Mouse (Mus musculus): Measurements from ENCODE around the gene Cd276. TPM values are rescaled to one million over a fixed set of nuclear protein-coding genes. Genes with fewer than 3 reads are reported as not detected.

Cd276 gene
- polyA plus RNA-seq (2014; fragmentation: Nextera tagmentation; extraction: Ambion mirVana), result 34.7 and 35.8 TPM in 2 replicates

GRCm38 (mm10) chr9:58554908-58555684 is at the start of gene Cd276:
Gene Cd276 (minus strand): TSS chr9:58555437.
- H3K4me2 ChIP-seq (ENCODE audit: low read depth, low read length, severe bottlenecking), result peak within 1 kb of the TSS; percentile 84
- H3K36me3 ChIP-seq (ENCODE audit: control insufficient read depth, insufficient read depth, low read length), result no peaks in the 10 kb centered on the region
- H3K27ac ChIP-seq (ENCODE audit: low read depth, low read length), result peak within 1 kb of the TSS; percentile 74
- H3K27me3 ChIP-seq (ENCODE audit: control insufficient read depth, insufficient read depth, low read length), result no peaks in the 10 kb centered on the region
- DNase-seq (ENCODE audit: low spot score) (peak; percentile 83), ATAC-seq (replicated peaks; ENCODE audit: low FRiP score) (peak; percentile 78)
- no peaks in the 10 kb centered on the region for H3K9me3 ChIP-seq (ENCODE audit: control insufficient read depth, low read length)
- WGBS, result under 1% methylated on average over 53 of the region's 68 CpGs
- peak within 1 kb of the TSS; percentile 83 for H3K9ac ChIP-seq (ENCODE audit: low read length)
- H3K4me3 ChIP-seq (ENCODE audit: low read depth, low read length), result peak within 1 kb of the TSS; percentile 61
- peaks cover 3% of the 10 kb centered on the region for H3K4me1 ChIP-seq (replicated peaks; ENCODE audit: control insufficient read depth, insufficient read depth, low read length)

- Histone ChIP-seq H3K27ac (ENCODE audit: low read depth, low read length) (no peak overlapping the region), H3K9me3 (ENCODE audit: control insufficient read depth, low read length) (no peaks in the 10 kb centered on the region), H3K4me3 (ENCODE audit: low read depth, low read length) (no peak overlapping the region), H3K4me1 (replicated peaks; ENCODE audit: control insufficient read depth, insufficient read depth, low read length) (no peaks in the 10 kb centered on the region), H3K4me2 (ENCODE audit: low read depth, low read length, severe bottlenecking) (no peak overlapping the region), H3K27me3 (ENCODE audit: control insufficient read depth, insufficient read depth, low read length) (no peaks in the 10 kb centered on the region), H3K9ac (ENCODE audit: low read length) (no peak overlapping the region), H3K36me3 (ENCODE audit: control insufficient read depth, insufficient read depth, low read length) (no peaks in the 10 kb centered on the region)
- ATAC-seq (replicated peaks; ENCODE audit: low FRiP score), result no peak
- no peak for DNase-seq (ENCODE audit: low spot score)
- WGBS, result 96% methylated on average over 1 of the region's 1 CpGs
Observed at GRCm38 (mm10) chr9:58595313-58595712, 40.1 kb upstream of the Cd276 start.

- H3K9ac ChIP-seq (ENCODE audit: low read length), result no peak overlapping the region
- no peaks in the 10 kb centered on the region for H3K4me1 ChIP-seq (replicated peaks; ENCODE audit: control insufficient read depth, insufficient read depth, low read length)
- H3K27me3 ChIP-seq (ENCODE audit: control insufficient read depth, insufficient read depth, low read length), result no peaks in the 10 kb centered on the region
- H3K36me3 ChIP-seq (ENCODE audit: control insufficient read depth, insufficient read depth, low read length), result no peaks in the 10 kb centered on the region
- 93% methylated on average over 4 of the region's 4 CpGs for WGBS
- H3K4me3 ChIP-seq (ENCODE audit: low read depth, low read length), result no peak overlapping the region
- H3K27ac ChIP-seq (ENCODE audit: low read depth, low read length), result no peak overlapping the region
- ATAC-seq (replicated peaks; ENCODE audit: low FRiP score) (no peak), DNase-seq (ENCODE audit: low spot score) (no peak)
- H3K9me3 ChIP-seq (ENCODE audit: control insufficient read depth, low read length), result no peaks in the 10 kb centered on the region
- H3K4me2 ChIP-seq (ENCODE audit: low read depth, low read length, severe bottlenecking), result no peak overlapping the region
Observed at GRCm38 (mm10) chr9:58588657-58589056, 33.4 kb upstream of the Cd276 start.

- DNase-seq (ENCODE audit: low spot score), result no peak
- no peaks in the 10 kb centered on the region for H3K36me3 ChIP-seq (ENCODE audit: control insufficient read depth, insufficient read depth, low read length)
- WGBS, result 82% methylated on average over 1 of the region's 1 CpGs
Observed at GRCm38 (mm10) chr9:58584323-58584722, 29.1 kb upstream of the Cd276 start.

GRCm38 (mm10) chr9:58583267-58583641 is 28.0 kb upstream of the Cd276 start:
- no peak for DNase-seq (ENCODE audit: low spot score)

More at GRCm38 (mm10) chr9:58584323-58584722, 29.1 kb upstream of the Cd276 start:
- Histone ChIP-seq H3K4me3 (ENCODE audit: low read depth, low read length) (no peak overlapping the region), H3K4me1 (replicated peaks; ENCODE audit: control insufficient read depth, insufficient read depth, low read length) (no peaks in the 10 kb centered on the region; the same call in 1 of the 2 replicates), H3K9ac (ENCODE audit: low read length) (no peak overlapping the region), H3K27me3 (ENCODE audit: control insufficient read depth, insufficient read depth, low read length) (no peaks in the 10 kb centered on the region), H3K9me3 (ENCODE audit: control insufficient read depth, low read length) (no peaks in the 10 kb centered on the region), H3K4me2 (ENCODE audit: low read depth, low read length, severe bottlenecking) (no peak overlapping the region), H3K27ac (ENCODE audit: low read depth, low read length) (no peak overlapping the region)
- no peak for ATAC-seq (replicated peaks; ENCODE audit: low FRiP score)

GRCm38 (mm10) chr9:58582581-58583266 is 27.5 kb upstream of the Cd276 start:
- DNase-seq (ENCODE audit: low spot score) (no peak), ATAC-seq (replicated peaks; ENCODE audit: low FRiP score) (peak; percentile 72; the same call in 1 of the 2 replicates)
- Histone ChIP-seq H3K9me3 (ENCODE audit: control insufficient read depth, low read length) (no peaks in the 10 kb centered on the region), H3K27ac (ENCODE audit: low read depth, low read length) (peak overlapping the region; percentile 95), H3K4me2 (ENCODE audit: low read depth, low read length, severe bottlenecking) (peak overlapping the region; percentile 90), H3K9ac (ENCODE audit: low read length) (peak overlapping the region; percentile 94), H3K4me1 (replicated peaks; ENCODE audit: control insufficient read depth, insufficient read depth, low read length) (no peaks in the 10 kb centered on the region; the same call in 1 of the 2 replicates), H3K4me3 (ENCODE audit: low read depth, low read length) (peak overlapping the region; percentile 92), H3K36me3 (ENCODE audit: control insufficient read depth, insufficient read depth, low read length) (no peaks in the 10 kb centered on the region), H3K27me3 (ENCODE audit: control insufficient read depth, insufficient read depth, low read length) (no peaks in the 10 kb centered on the region)
- WGBS, result under 1% methylated on average over 42 of the region's 42 CpGs

More at GRCm38 (mm10) chr9:58583267-58583641, 28.0 kb upstream of the Cd276 start:
- H3K4me3 ChIP-seq (ENCODE audit: low read depth, low read length), result peak overlapping the region; percentile 92
- H3K9me3 ChIP-seq (ENCODE audit: control insufficient read depth, low read length), result no peaks in the 10 kb centered on the region
- WGBS, result 2% methylated on average over 8 of the region's 8 CpGs
- H3K27ac ChIP-seq (ENCODE audit: low read depth, low read length), result 0 out of 2 replicates have a peak overlapping the region, but pooled peaks have one; percentile 46
- ATAC-seq (replicated peaks; ENCODE audit: low FRiP score), result no peak
- H3K36me3 ChIP-seq (ENCODE audit: control insufficient read depth, insufficient read depth, low read length), result no peaks in the 10 kb centered on the region
- H3K9ac ChIP-seq (ENCODE audit: low read length), result peak overlapping the region; percentile 94
- no peaks in the 10 kb centered on the region; the same call in 1 of the 2 replicates for H3K4me1 ChIP-seq (replicated peaks; ENCODE audit: control insufficient read depth, insufficient read depth, low read length)
- H3K27me3 ChIP-seq (ENCODE audit: control insufficient read depth, insufficient read depth, low read length), result no peaks in the 10 kb centered on the region
- peak overlapping the region; percentile 90 for H3K4me2 ChIP-seq (ENCODE audit: low read depth, low read length, severe bottlenecking)

GRCm38 (mm10) chr9:58581958-58582540 is 26.8 kb upstream of the Cd276 start, which contains the start of gene Nptn:
Gene Nptn (plus strand): TSS chr9:58582240.
- Histone ChIP-seq H3K9me3 (ENCODE audit: control insufficient read depth, low read length) (no peaks in the 10 kb centered on the region), H3K4me1 (replicated peaks; ENCODE audit: control insufficient read depth, insufficient read depth, low read length) (no peaks in the 10 kb centered on the region; the same call in 1 of the 2 replicates), H3K36me3 (ENCODE audit: control insufficient read depth, insufficient read depth, low read length) (no peaks in the 10 kb centered on the region), H3K4me2 (ENCODE audit: low read depth, low read length, severe bottlenecking) (peak within 1 kb of the TSS; percentile 90), H3K27me3 (ENCODE audit: control insufficient read depth, insufficient read depth, low read length) (no peaks in the 10 kb centered on the region), H3K4me3 (ENCODE audit: low read depth, low read length) (peak within 1 kb of the TSS; percentile 92), H3K27ac (ENCODE audit: low read depth, low read length) (peak within 1 kb of the TSS; percentile 95), H3K9ac (ENCODE audit: low read length) (peak within 1 kb of the TSS; percentile 94)
- ATAC-seq (replicated peaks; ENCODE audit: low FRiP score), result peak; percentile 98
- DNase-seq (ENCODE audit: low spot score), result peak; percentile 100
- 1% methylated on average over 44 of the region's 56 CpGs for WGBS

GRCm38 (mm10) chr9:58581283-58581930 is 26.2 kb upstream of the Cd276 start:
- Histone ChIP-seq H3K9me3 (ENCODE audit: control insufficient read depth, low read length) (no peaks in the 10 kb centered on the region), H3K4me3 (ENCODE audit: low read depth, low read length) (peak overlapping the region; percentile 31), H3K27ac (ENCODE audit: low read depth, low read length) (peak overlapping the region; percentile 33; the same call in 1 of the 2 replicates), H3K4me2 (ENCODE audit: low read depth, low read length, severe bottlenecking) (peak overlapping the region; percentile 64), H3K27me3 (ENCODE audit: control insufficient read depth, insufficient read depth, low read length) (no peaks in the 10 kb centered on the region), H3K36me3 (ENCODE audit: control insufficient read depth, insufficient read depth, low read length) (no peaks in the 10 kb centered on the region), H3K4me1 (replicated peaks; ENCODE audit: control insufficient read depth, insufficient read depth, low read length) (no peaks in the 10 kb centered on the region; the same call in 1 of the 2 replicates), H3K9ac (ENCODE audit: low read length) (peak overlapping the region; percentile 58)
- no peak; the same call in 1 of the 2 replicates for ATAC-seq (replicated peaks; ENCODE audit: low FRiP score)
- WGBS, result 35% methylated on average over 8 of the region's 8 CpGs
- no peak for DNase-seq (ENCODE audit: low spot score)
